Mouse (Mus musculus) heart, postnatal 0 days (tissue): ENCODE data around the gene Rln3.

ENCODE experiments used
- CTCF ChIP-seq: IDR thresholded peaks from 2 replicates; pipeline ENCODE4 v1.5.1; 2016; ENCODE audit warnings: antibody characterized with exemption, control low read depth, low read depth
- EP300 ChIP-seq: IDR thresholded peaks from 2 replicates; pipeline ENCODE4 v1.6.1; 2016; ENCODE audit warnings: antibody characterized with exemption, low read depth

DNA sequence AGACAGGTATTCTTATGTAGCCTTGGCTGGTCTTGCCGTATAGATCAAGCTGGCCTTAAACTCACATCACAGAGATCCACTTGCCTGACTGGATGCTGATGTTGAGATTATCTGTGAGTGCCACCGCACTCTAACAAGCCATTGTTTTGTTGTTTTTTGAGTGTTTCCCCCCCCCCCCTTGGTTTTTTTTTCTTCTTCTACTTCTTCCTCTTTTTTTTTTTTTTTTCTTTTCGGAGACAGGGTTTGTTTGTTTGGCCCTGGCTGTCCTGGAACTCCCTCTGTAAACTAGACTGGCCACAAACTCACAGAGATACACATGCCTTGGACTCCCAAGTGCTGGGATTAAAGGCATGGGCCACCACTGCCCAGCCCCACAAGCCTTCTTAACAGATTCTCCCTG is 50.8 kb downstream of the Rln3 start:
- no peak for TF ChIP-seq CTCF
- TF ChIP-seq EP300 = no peak
